Mouse (Mus musculus) midbrain, embryonic 13.5 days (tissue): ENCODE measurements around the gene Shisa9. TPM values are rescaled to one million over a fixed set of nuclear protein-coding genes. Genes with fewer than 3 reads are reported as not detected.
A peak's percentile ranks its signal among the peaks of the same experiment; 100 is the strongest.

Experiments used
- ATAC-seq: fragments of 200-750 bp; cut with Nextera tagmentation; 2 replicates; pipeline ENCODE4 v1.8.0; 2017; ENCODE audit warnings: mild to moderate bottlenecking, moderate TSS enrichment, moderate library complexity
- H3K27ac ChIP-seq: fragments of 300-500 bp; sonication (generic); 2 replicates; pipeline ENCODE4 v1.5.1; 2015; ENCODE audit warnings: inconsistent platforms, mild to moderate bottlenecking, moderate library complexity
- H3K27me3 ChIP-seq: fragments of 300-500 bp; sonication (generic); 2 replicates; pipeline ENCODE4 v1.6.1; 2015; ENCODE audit warnings: mild to moderate bottlenecking, inconsistent platforms
- H3K36me3 ChIP-seq: fragments of 300-500 bp; sonication (generic); 2 replicates; pipeline ENCODE4 v1.6.1; 2015; ENCODE audit warnings: mild to moderate bottlenecking, inconsistent platforms
- H3K4me1 ChIP-seq: fragments of 300-500 bp; sonication (generic); replicated peaks from 2 replicates; pipeline ENCODE4 v1.6.1; 2015; ENCODE audit warnings: inconsistent platforms
- H3K4me2 ChIP-seq: fragments of 300-500 bp; sonication (generic); replicated peaks from 2 replicates; pipeline ENCODE4 v1.6.1; 2015; ENCODE audit warnings: moderate library complexity, mild to moderate bottlenecking, inconsistent platforms
- H3K4me3 ChIP-seq: fragments of 300-500 bp; sonication (generic); replicated peaks from 2 replicates; pipeline ENCODE4 v1.5.1; 2015; ENCODE audit warnings: mild to moderate bottlenecking, inconsistent platforms
- H3K9ac ChIP-seq: fragments of 300-500 bp; sonication (generic); replicated peaks from 2 replicates; pipeline ENCODE4 v1.6.1; 2015; ENCODE audit warnings: mild to moderate bottlenecking, inconsistent platforms
- H3K9me3 ChIP-seq: fragments of 300-500 bp; sonication (generic); 2 replicates; pipeline ENCODE4 v1.6.1; 2016; ENCODE audit warnings: mild to moderate bottlenecking, inconsistent platforms
- WGBS: fragments of 180-500 bp; shearing (Covaris S2); methylation state at CpG from one replicate; pipeline ENCODE4 v1.1.7; 2015; 5-methylcytosine and 5-hydroxymethylcytosine counted together
- polyA plus RNA-seq: library from polyadenylated mRNA; unstranded; fragments of >200 nt; fragmentation: Nextera tagmentation; extraction: Ambion mirVana; gene quantifications from 2 replicates; pipeline ENCODE4 v1.2.1, GENCODE M21; 2015

Gene Shisa9
- polyA plus RNA-seq, 1 experiment from 2014 or later, result 4.6 TPM

DNA sequence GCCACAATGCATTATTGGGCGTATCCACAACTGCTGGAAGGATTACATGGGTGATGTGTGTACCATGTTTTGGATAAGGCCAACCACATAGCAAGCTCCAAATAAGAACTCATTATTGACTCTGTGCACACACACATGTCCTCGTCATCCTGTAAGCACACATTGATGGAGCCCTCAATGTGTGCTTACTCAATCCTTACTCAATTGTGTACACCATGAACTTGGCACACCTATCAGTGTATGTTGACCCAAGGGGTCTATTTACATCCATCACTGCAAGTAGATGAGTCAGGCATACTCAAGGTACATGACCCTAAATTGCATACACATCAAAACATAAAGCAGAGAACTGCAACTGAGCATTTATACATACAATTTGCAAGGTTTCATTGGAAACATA, 220.5 kb downstream of the Shisa9 start:
- Histone ChIP-seq H3K4me1 (no peaks in the 10 kb centered on the region), H3K9ac (no peak overlapping the region), H3K4me3 (no peak overlapping the region), H3K36me3 (no peaks in the 10 kb centered on the region), H3K27ac (no peak overlapping the region), H3K9me3 (no peaks in the 10 kb centered on the region), H3K4me2 (no peak overlapping the region), H3K27me3 (no peaks in the 10 kb centered on the region)
- 90% methylated on average over 2 of the region's 2 CpGs for WGBS
- ATAC-seq, result no peak

DNA sequence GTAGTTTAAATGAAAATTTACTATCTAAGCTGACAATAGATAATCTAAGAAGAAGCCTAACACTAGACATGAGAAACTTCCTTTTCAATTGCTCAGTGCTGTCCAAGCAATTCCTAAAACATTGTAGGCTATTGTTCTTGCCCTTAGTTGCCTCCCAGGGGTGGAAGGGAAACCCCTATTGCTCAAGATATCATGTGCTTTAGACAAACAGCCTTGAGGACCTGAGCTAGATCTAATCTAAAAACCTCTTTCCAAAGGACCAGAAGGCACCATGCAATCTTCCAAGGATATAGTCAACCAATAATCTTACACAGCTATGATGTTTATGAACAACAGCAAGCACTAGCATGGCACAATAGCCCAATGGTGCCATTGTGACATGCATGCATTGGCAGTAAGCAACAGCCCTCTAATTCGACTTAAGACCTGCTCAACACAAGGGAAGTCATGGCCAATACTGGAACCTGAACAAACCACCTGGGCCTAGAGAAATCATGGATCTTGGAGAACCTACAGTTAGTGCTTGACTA, 222.6 kb downstream of the Shisa9 start:
- Histone ChIP-seq H3K4me1 (no peaks in the 10 kb centered on the region), H3K27ac (no peak overlapping the region), H3K27me3 (no peaks in the 10 kb centered on the region), H3K4me3 (no peak overlapping the region), H3K9me3 (no peaks in the 10 kb centered on the region), H3K36me3 (no peaks in the 10 kb centered on the region), H3K4me2 (no peak overlapping the region), H3K9ac (no peak overlapping the region)
- no peak for ATAC-seq
- 84% methylated on average over 1 of the region's 1 CpGs for WGBS

DNA sequence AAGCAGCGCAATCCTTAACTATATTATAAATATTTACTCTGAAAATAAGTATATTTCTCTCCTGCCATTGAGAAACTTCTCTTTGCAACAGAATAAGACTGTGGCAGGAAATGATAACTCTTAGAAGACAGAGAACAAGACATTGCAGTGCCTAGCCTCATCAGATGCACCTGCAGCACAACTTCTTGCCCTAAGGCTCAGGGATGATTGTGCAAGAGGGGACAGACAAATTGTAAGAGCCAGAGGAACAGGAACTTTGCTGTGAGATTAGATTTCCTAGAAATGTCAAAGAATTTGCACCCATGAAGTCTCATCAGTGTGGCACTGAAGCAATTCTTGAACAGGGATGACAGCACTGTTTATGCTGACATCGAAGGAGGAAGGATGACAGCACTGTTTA, 223.0 kb downstream of the Shisa9 start:
- WGBS, result 86% methylated on average over 2 of the region's 2 CpGs
- Histone ChIP-seq H3K4me3 (no peak overlapping the region), H3K27me3 (no peaks in the 10 kb centered on the region), H3K36me3 (no peaks in the 10 kb centered on the region), H3K4me2 (no peak overlapping the region), H3K9me3 (no peaks in the 10 kb centered on the region), H3K27ac (no peak overlapping the region), H3K9ac (no peak overlapping the region), H3K4me1 (no peaks in the 10 kb centered on the region)
- no peak for ATAC-seq

DNA sequence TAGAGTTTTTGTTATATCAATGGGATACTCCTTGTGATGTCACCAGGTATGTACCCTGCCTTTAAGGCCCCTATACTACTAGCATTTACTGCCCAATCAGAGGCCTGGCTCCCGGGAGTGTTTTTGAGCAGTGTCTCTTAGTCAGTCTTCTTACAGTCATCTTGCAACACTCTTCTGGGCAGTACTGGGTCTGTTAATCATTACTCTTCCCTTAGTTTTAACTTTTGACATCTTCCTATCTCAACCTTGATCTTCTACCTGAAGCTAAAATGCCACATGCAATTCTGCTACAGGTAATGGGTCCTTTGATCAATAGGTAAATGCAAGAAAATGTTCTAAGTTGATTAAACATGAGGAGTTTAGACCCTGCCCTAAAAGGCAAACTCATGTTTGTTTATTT, 225.4 kb downstream of the Shisa9 start:
- Histone ChIP-seq H3K4me3 (no peak overlapping the region), H3K27ac (no peak overlapping the region), H3K4me2 (no peak overlapping the region), H3K4me1 (no peaks in the 10 kb centered on the region), H3K36me3 (no peaks in the 10 kb centered on the region), H3K9ac (no peak overlapping the region), H3K27me3 (no peaks in the 10 kb centered on the region), H3K9me3 (no peaks in the 10 kb centered on the region)
- ATAC-seq, result no peak
- WGBS, result 100% methylated on average over 1 of the region's 1 CpGs

DNA sequence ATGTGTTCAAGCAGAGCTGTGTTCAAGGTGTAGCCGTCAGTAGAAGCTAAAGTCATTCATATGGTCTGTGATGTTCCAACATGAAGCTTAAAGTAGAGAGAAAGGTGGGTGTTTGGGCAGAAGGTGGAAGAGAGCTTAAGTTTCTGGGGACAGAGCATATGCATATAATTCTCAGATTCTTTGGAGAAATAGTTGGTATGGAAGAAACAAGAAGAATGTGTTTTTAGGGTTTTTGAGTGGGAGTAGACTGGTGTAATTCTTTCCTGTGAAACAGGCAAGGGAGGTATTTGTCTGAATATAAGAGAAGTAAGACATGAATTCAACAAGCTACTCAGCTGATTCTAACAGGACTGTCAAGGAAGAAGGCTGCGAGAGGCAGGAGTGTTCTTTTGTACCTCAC, 225.9 kb downstream of the Shisa9 start:
- H3K36me3 ChIP-seq, result no peaks in the 10 kb centered on the region
- H3K4me1 ChIP-seq, result no peaks in the 10 kb centered on the region
- H3K27ac ChIP-seq, result no peak overlapping the region
- H3K27me3 ChIP-seq, result no peaks in the 10 kb centered on the region
- no peak overlapping the region for H3K9ac ChIP-seq
- WGBS, result 83% methylated on average over 2 of the region's 2 CpGs
- H3K4me2 ChIP-seq, result no peak overlapping the region
- H3K9me3 ChIP-seq, result no peaks in the 10 kb centered on the region
- no peak overlapping the region for H3K4me3 ChIP-seq
- ATAC-seq, result no peak

DNA sequence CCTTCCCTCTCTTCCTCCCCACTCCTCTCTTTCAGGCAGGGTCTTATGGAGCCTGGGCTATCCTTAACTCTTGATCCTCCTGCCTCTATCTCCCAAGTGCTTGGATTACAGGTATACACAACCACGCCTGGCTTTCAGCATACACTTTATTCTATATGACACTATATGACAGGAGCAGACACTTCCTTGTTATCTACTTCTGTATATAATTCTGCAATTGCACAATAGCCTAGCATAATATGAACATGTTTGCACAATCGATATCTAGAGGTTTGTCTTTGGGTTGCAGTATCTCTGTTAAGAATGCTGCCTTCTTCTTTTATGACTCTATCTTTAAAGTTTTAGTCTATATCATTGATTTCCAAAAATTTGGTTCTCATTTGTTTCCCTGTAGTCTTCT, 230.1 kb downstream of the Shisa9 start:
- Histone ChIP-seq H3K27me3 (no peaks in the 10 kb centered on the region), H3K4me3 (no peak overlapping the region), H3K4me1 (no peaks in the 10 kb centered on the region), H3K9me3 (no peaks in the 10 kb centered on the region), H3K4me2 (no peak overlapping the region), H3K27ac (no peak overlapping the region), H3K9ac (no peak overlapping the region), H3K36me3 (no peaks in the 10 kb centered on the region)
- ATAC-seq, result no peak
- WGBS, result 93% methylated on average over 2 of the region's 2 CpGs

DNA sequence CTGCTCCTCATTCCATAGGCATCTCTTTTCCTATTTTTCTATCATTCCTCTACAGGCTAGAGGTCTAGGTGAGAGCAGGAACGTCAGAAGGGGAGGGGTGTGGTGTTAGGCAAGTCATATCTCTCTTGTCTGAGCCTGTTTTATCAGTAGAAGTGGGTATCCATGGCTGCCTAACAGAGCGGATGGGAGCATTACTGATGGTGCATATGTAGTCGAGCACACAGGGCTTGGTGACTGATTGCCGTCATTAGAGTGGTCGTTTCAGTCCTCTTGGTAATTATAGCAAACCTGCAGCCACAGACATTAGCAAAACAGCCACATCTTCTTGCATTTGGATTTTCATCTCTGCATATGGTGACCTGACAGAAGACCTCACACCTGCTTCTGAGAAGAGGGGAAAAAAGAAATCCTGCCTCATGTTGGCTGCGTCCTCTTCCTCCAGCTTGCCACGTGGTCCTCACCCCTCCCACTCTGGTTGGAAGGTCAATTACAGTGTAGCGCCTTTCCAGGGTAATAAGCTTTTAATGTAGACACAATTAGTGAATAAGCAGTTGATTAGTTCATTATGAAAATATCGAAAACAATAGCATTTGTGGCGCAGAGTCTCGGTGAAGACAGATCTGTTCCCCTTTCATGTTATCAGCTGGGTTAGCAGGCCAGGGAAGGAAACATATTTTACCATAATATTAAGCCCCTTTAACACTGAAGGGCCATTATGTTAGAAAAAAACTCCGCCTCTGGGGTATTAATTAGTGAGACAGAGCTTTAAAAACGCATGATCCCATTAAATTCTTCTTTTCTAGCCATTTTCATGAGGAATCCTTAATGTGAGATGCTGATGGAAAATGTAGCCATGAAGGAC, 233.6 kb downstream of the Shisa9 start:
- Histone ChIP-seq H3K9ac (no peak overlapping the region), H3K27ac (peak overlapping the region; percentile 61), H3K4me1 (no peaks in the 10 kb centered on the region), H3K27me3 (no peaks in the 10 kb centered on the region), H3K4me3 (no peak overlapping the region), H3K4me2 (no peak overlapping the region), H3K9me3 (no peaks in the 10 kb centered on the region), H3K36me3 (no peaks in the 10 kb centered on the region)
- peak; percentile 85 for ATAC-seq
- WGBS, result 51% methylated on average over 13 of the region's 13 CpGs

DNA sequence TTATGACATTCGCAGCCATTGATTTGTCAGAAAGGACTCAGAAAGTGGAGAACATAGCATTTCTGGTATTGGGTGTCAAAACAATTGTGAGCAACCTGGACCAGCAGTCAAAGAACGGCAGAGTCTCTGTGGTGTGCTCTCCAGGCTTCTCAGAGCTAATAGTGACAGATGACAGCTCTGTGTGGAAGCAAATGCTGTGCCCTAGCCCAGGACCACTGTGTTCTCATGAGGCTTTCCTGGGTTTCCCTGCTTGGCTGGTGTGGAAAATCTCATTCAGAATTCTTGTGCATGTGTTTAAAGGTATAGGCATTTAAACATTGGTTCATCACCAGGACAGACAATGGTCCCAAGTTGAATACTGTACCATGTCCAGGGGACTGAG, 234.2 kb downstream of the Shisa9 start:
- H3K4me3 ChIP-seq, result no peak overlapping the region
- no peaks in the 10 kb centered on the region for H3K4me1 ChIP-seq
- H3K4me2 ChIP-seq, result no peak overlapping the region
- peak; percentile 65; the same call in 1 of the 2 replicates for ATAC-seq
- no peaks in the 10 kb centered on the region for H3K27me3 ChIP-seq
- H3K27ac ChIP-seq, result peak overlapping the region; percentile 61
- H3K9ac ChIP-seq, result no peak overlapping the region
- 56% methylated on average over 2 of the region's 2 CpGs for WGBS
- no peaks in the 10 kb centered on the region for H3K9me3 ChIP-seq
- no peaks in the 10 kb centered on the region for H3K36me3 ChIP-seq

DNA sequence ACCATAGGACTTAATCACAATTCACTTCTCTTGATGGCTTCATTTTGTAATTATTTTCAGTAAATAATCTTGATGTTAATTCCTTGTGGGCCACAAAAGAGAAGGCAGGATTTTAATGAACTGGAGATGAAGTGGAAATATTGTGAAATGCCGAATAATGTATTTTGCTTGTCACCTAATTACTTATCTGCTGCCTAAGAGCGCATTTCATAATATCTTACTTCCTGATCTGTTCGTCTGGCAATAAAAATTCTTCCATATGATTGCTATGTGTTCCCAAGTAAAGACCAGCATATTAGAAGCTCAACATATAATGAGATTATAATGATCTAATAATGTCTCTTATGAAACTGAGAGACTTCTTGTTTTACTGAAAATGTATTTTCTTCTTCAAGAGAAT, 235.9 kb downstream of the Shisa9 start:
- H3K4me1 ChIP-seq, result no peaks in the 10 kb centered on the region
- H3K36me3 ChIP-seq, result no peaks in the 10 kb centered on the region
- H3K27me3 ChIP-seq, result no peaks in the 10 kb centered on the region
- WGBS, result 86% methylated on average over 3 of the region's 3 CpGs
- H3K27ac ChIP-seq, result no peak overlapping the region
- H3K4me3 ChIP-seq, result no peak overlapping the region
- no peak overlapping the region for H3K4me2 ChIP-seq
- no peak overlapping the region for H3K9ac ChIP-seq
- ATAC-seq, result no peak
- H3K9me3 ChIP-seq, result no peaks in the 10 kb centered on the region

DNA sequence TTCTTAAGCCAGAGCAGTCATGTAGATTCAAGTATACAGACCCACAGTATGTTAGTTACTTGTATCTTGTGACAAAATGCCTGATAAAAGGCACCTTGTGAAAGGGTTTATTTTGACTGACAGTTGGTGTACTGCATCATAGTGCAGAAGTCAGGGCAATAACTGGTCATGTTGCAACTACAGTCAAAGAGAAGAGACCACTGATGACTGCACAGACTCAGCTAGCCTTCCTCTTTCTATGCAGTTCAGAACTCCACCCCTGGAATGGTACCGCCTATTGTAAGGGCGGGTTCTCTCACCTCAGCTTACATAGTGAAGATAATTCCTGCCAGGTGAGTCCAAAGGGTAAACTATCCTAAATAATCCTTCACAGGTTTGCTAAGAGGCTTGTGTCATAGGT, 239.6 kb downstream of the Shisa9 start:
- H3K4me2 ChIP-seq, result no peak overlapping the region
- no peak overlapping the region for H3K9ac ChIP-seq
- H3K4me1 ChIP-seq, result no peaks in the 10 kb centered on the region
- no peak for ATAC-seq
- H3K4me3 ChIP-seq, result no peak overlapping the region
- H3K27ac ChIP-seq, result no peak overlapping the region
- H3K27me3 ChIP-seq, result no peaks in the 10 kb centered on the region
- H3K36me3 ChIP-seq, result no peaks in the 10 kb centered on the region
- WGBS, result 95% methylated on average over 2 of the region's 2 CpGs
- H3K9me3 ChIP-seq, result no peaks in the 10 kb centered on the region

DNA sequence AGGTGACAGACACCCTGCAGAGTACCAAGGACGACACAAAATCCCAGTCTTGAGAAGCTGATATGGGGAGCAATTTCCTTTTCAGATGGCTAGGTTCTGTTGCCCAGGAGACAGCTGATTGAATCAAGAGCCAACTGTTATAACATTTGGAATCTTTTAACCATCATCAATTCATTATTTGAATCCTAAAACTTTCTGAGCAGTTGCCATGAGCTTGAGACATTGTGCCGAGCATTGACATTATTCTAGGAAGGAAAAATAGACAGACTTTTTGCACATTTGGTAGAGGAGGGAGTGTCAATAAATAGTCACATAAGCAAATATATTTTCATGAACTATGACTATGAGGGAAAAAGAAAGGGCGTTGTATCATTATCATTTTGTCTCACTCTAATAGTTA, 243.0 kb downstream of the Shisa9 start:
- H3K9me3 ChIP-seq, result no peaks in the 10 kb centered on the region
- H3K4me1 ChIP-seq, result no peaks in the 10 kb centered on the region
- no peak overlapping the region for H3K4me3 ChIP-seq
- WGBS, result 75% methylated on average over 3 of the region's 3 CpGs
- H3K9ac ChIP-seq, result no peak overlapping the region
- H3K4me2 ChIP-seq, result no peak overlapping the region
- ATAC-seq, result no peak
- no peaks in the 10 kb centered on the region for H3K36me3 ChIP-seq
- H3K27ac ChIP-seq, result no peak overlapping the region
- no peaks in the 10 kb centered on the region for H3K27me3 ChIP-seq

DNA sequence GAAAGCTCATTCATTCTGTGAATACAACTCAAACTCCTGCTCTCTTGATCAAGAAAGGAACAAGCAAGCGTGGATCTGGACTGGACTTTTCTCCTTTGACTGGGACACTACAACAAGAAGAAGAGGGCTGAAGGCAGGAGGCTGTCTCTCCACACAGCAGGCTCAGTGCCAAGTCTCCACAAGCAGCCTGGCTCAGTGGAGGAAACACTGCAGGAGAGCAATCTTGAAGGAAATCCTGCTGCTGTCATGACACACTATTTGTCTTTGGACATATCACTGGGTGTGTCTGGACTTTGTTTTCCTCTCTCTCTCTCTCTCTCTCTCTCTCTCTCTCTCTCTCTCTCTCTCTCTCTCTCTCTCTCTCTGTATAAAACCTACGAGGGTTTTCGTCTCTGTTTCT, 249.4 kb downstream of the Shisa9 start:
- no peaks in the 10 kb centered on the region for H3K9me3 ChIP-seq
- no peaks in the 10 kb centered on the region for H3K27me3 ChIP-seq
- H3K9ac ChIP-seq, result no peak overlapping the region
- H3K36me3 ChIP-seq, result no peaks in the 10 kb centered on the region
- no peaks in the 10 kb centered on the region for H3K4me1 ChIP-seq
- no peak overlapping the region for H3K27ac ChIP-seq
- no peak overlapping the region for H3K4me2 ChIP-seq
- ATAC-seq, result no peak
- H3K4me3 ChIP-seq, result no peak overlapping the region
- 67% methylated on average over 3 of the region's 3 CpGs for WGBS

DNA sequence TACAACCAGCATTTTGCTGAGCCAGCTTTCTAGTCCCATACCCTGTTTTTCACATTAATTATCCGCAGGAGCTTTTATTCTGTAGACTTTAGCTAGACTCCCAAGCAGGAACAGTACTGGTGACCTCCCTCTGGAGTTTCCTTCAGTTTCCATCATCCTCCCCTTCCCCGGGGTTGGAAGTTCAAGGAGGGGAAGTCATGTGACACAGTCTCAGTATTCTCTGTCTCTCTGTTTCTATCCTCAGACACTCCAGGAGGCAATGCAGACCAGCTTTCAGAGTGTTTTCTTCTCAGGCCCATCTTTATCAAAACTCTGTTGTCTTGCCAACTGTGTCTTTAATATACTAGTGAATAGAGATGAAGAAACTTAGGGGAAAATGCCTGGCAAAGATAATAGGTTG, 250.4 kb downstream of the Shisa9 start:
- 66% methylated on average over 2 of the region's 2 CpGs for WGBS

More for the DNA sequence above, 250.4 kb downstream of the Shisa9 start:
- Histone ChIP-seq H3K36me3 (no peaks in the 10 kb centered on the region), H3K9ac (no peak overlapping the region), H3K4me2 (no peak overlapping the region), H3K4me3 (no peak overlapping the region), H3K4me1 (no peaks in the 10 kb centered on the region), H3K9me3 (no peaks in the 10 kb centered on the region), H3K27me3 (no peaks in the 10 kb centered on the region), H3K27ac (no peak overlapping the region)
- no peak for ATAC-seq
